Mouse (Mus musculus) cerebellum, adult 2 months (tissue): ENCODE data around the gene Stx16. TPM values are rescaled to one million over a fixed set of nuclear protein-coding genes. Genes with fewer than 3 reads are reported as not detected.

Experiments
- DNase-seq, 2 experiments: peaks; one replicate each; pipeline ENCODE4 v3.0.0; 2021
- H3K27ac ChIP-seq: fragments of 200-500 bp; 2 replicates; pipeline ENCODE4 v1.5.1; 2012; ENCODE audit warnings: low read length, control low read depth, inconsistent platforms; ENCODE audit not compliant: insufficient read depth
- H3K27me3 ChIP-seq: fragments of 200-500 bp; 2 replicates; pipeline ENCODE4 v1.6.1; 2012; ENCODE audit warnings: inconsistent platforms, mild to moderate bottlenecking, low read length, moderate library complexity; ENCODE audit not compliant: control insufficient read depth, insufficient read depth
- H3K4me1 ChIP-seq: fragments of 200-500 bp; 2 replicates; pipeline ENCODE4 v1.6.1; 2011; ENCODE audit warnings: low read length; ENCODE audit not compliant: control insufficient read depth, insufficient read depth
- H3K4me3 ChIP-seq: fragments of 200-500 bp; replicated peaks from 2 replicates; pipeline ENCODE3; 2011; ENCODE audit warnings: mild to moderate bottlenecking, low read depth, low read length, control low read depth; ENCODE audit not compliant: insufficient read depth
- CTCF ChIP-seq: fragments of 200-500 bp; IDR thresholded peaks from 2 replicates; pipeline ENCODE4 v1.5.1; 2011; ENCODE audit warnings: low read depth, mild to moderate bottlenecking, control low read depth, low read length, moderate library complexity, borderline replicate concordance; ENCODE audit not compliant: insufficient read depth
- POLR2A ChIP-seq: fragments of 200-500 bp; IDR thresholded peaks from 2 replicates; pipeline ENCODE4 v1.6.1; 2011; ENCODE audit warnings: low read length, control low read depth, borderline replicate concordance; ENCODE audit not compliant: insufficient read depth
- WGBS: fragments of 180-500 bp; shearing (Covaris S2); methylation state at CpG from one replicate; pipeline ENCODE4 v1.1.7; 2018; 5-methylcytosine and 5-hydroxymethylcytosine counted together
- polyA plus RNA-seq: library from polyadenylated mRNA; depleted of rRNA; stranded (reverse); fragments of >200 nt; gene quantifications from 2 replicates; pipeline ENCODE4 v1.2.3, GENCODE M21; 2012; rRNA removed

Gene Stx16
- 81.7 and 83.0 TPM in 2 replicates for polyA plus RNA-seq

DNA sequence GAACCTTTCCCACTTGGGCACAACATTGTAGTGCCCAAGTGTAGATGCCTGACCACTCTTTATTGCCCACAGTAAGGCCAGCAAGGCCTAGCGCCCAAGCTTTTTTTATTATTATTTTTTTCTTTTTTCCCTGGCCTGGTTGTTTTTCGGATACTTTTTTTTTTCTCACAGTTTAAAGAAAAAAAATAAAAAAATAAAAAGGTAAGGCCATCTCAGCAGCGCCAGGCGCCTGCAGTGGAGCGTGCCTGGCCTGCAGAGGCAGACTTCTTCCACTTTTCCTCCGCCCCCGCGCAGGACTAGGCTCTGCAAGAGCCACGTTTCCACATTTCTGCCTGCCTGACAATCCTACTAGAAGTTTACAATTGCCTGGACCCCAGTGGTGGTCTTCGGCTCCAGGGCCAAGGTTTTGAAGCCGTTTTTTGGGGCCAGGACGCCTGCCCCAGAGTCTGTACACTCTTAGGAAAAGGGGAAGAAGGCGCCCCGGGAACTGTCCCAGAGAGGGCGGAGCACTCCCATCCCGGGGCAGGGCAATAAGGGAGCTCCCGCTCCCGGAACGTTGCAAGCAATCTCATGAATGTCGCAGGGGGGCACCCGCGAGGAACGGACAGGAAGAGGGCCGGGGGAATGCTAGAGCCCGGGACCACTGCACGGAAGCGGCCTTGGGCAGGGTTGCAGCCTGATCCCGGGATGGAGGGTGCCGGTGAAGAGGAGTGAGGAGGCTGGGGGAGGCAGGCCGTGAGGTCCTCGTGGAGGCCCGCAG, at the start of gene Stx16:
Gene Stx16 (plus strand): TSS at position 636 of the 760 bp plus-strand sequence.
- TF ChIP-seq CTCF (peak; percentile 19; the same call in 1 of the 2 replicates), POLR2A (peak; percentile 68; the same call in 1 of the 2 replicates)
- H3K27ac ChIP-seq, result peak within 1 kb of the TSS; percentile 88
- DNase-seq, result peak; percentile 91 to 98

DNA sequence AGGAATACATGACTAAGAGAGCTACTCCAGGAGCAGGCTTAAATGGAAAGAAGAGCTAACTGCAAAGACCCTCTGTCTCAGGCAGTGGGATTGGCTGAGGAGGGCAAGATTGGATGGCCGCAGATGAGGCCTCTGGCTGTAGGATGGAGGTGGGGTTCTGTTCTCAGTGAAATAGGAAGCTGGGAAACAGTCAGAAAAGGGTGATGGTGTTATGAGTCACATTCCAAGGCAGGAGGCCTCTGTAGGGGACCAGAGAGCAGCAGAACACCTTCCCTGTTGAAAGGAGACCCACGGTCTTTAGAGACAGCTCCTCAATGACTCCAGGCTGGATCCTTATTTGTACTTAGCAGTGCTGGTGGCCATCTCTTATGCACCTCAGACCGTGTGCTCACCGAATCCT, 49.7 kb upstream of the Stx16 start:
- Histone ChIP-seq H3K27me3 (no peaks in the 10 kb centered on the region), H3K4me3 (no peak overlapping the region), H3K27ac (no peak overlapping the region), H3K4me1 (no peaks in the 10 kb centered on the region)
- 86% methylated on average over 4 of the region's 4 CpGs for WGBS
- no peak for DNase-seq
- TF ChIP-seq POLR2A (no peak), CTCF (no peak)

More for the DNA sequence above, at the start of gene Stx16:
- 1% methylated on average over 32 of the region's 32 CpGs for WGBS
- Histone ChIP-seq H3K4me1 (peaks cover 9% of the 10 kb centered on the region), H3K27me3 (no peaks in the 10 kb centered on the region), H3K4me3 (peak within 1 kb of the TSS; percentile 84)

DNA sequence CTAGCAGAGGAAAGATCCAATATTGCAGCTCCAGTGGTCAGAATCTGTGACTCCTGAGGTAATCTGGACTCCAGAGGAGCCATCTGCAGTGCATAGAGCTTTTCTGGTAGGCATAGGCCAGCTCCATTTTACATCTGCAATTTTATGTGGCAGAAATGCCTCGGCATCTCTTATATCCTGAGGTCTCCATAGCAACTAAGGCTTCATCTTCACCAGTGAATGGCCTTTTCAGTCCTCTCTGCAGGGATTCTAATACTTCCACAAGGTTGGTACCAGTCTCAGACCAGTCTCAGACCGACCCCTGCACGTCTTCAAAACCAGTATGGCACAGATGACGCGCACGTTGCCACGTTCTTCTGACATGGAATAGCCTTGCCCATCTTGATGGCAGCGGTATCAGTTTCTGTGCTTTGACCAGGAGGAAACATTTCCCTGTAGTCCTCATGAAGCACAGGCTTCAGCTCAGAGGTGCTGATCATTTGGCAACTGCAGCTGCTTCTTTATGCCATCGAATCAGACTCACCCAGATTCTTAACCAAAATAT, 42.8 kb upstream of the Stx16 start:
- no peak overlapping the region for H3K4me3 ChIP-seq
- H3K27me3 ChIP-seq, result no peaks in the 10 kb centered on the region
- TF ChIP-seq CTCF, result no peak
- TF ChIP-seq POLR2A, result no peak
- WGBS, result 35% methylated on average over 9 of the region's 9 CpGs
- no peak for DNase-seq
- no peaks in the 10 kb centered on the region for H3K4me1 ChIP-seq
- no peak overlapping the region for H3K27ac ChIP-seq

DNA sequence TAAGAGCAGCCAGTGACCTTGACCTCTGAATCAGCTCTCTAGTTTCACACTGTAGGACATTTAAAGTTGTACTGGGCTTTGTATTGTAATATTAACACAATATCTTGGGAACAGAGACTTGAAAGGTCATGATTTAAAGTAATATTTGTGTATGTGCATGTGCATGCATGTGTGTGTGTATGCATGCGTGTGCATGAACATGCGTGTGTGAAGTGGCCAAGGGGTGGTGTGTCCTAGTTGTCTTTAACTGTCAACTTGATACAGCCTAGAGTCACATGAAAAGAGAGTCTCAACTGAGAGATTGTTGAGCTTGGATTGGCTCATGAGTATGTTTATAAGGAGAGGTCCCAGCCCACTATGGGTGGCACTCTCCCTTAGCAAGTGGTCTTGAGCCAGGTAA, 28.5 kb upstream of the Stx16 start:
- no peak for DNase-seq
- Histone ChIP-seq H3K4me1 (no peaks in the 10 kb centered on the region), H3K4me3 (no peak overlapping the region), H3K27me3 (no peaks in the 10 kb centered on the region), H3K27ac (no peak overlapping the region)
- 99% methylated on average over 2 of the region's 2 CpGs for WGBS
- no peak for TF ChIP-seq CTCF
- TF ChIP-seq POLR2A, result no peak

DNA sequence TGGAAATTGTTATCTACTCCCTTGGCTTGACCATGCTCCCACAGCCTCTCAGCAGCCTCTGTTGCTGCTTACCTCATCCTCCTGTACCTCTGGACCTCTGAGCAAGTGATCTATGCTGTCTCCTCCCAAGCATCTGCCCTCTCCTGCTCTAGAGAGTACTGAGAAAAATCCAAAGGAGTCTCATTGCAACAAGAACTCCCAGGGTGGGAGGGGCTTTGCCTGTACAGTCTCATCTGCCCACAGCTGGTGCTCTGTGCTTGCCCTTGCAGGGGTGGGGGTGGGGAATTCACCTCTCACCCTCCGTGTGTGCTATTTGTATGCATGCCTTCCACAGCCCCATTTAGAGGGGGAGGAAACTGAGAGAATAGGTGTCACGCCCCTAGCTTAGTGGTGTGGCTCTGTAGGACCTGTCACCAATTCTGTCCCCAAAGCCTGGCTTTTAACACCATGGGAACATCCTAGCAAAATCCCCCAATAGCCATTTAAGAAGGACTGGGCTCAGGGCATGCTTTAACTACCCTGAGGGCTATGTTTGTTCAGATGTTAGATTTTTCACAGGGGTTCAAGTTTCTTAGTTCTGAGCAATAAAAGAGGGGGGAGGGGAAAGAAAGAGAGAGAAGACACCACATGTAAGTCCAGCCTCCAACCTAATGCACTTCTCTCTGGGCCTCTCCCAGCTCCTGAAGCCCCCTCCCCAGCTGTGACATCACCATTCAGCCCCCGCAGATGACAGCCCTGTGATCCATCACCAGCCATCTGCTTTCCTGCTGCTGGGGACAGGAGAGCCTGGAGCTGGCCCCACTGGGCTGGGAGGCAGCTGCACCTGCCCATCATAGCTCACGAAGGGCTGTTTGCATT, 26.4 kb upstream of the Stx16 start:
- no peaks in the 10 kb centered on the region for H3K4me1 ChIP-seq
- TF ChIP-seq POLR2A, result no peak
- no peak for TF ChIP-seq CTCF
- H3K27me3 ChIP-seq, result no peaks in the 10 kb centered on the region
- DNase-seq, result no peak
- no peak overlapping the region for H3K27ac ChIP-seq
- H3K4me3 ChIP-seq, result no peak overlapping the region
- 21% methylated on average over 4 of the region's 4 CpGs for WGBS

DNA sequence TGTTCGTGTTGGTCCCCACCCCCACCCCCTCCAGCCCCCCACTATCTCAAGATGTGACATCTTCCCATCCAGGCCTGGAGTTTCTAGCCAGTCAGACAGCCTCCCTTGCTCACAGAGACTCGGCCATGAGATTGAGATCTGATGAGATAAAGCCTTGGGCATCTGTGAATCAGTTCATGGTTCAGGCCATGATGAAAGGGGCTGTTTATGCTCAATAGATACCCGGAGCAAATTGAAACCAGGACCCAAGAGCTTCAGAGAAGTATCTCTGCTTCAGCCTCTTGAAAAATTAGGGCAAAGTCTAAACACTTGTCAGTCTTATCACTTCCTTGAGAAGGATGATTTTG, 25.8 kb upstream of the Stx16 start:
- TF ChIP-seq CTCF, result no peak
- no peak for TF ChIP-seq POLR2A
- H3K4me3 ChIP-seq, result no peak overlapping the region
- H3K4me1 ChIP-seq, result no peaks in the 10 kb centered on the region
- 9% methylated on average over 3 of the region's 3 CpGs for WGBS
- H3K27me3 ChIP-seq, result no peaks in the 10 kb centered on the region
- H3K27ac ChIP-seq, result no peak overlapping the region
- no peak for DNase-seq

DNA sequence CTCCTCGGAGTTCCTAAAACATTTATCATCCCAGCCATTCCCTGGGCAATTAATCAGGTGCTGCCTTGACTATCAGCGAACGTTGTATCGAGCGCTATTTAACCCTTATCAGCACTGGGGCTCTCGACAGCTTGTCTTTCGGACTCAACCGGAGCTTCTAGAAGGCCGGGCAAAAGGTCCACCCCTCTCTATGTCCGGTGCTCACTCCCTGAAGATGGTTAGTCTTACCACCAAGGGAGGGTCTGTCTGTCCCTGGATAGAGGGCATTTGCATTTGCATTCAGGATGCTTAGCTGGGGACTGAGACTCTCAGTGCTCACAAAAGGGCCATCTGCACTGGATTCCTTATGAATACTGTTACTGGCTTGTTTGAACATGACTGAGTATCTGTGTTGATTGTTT, 25.0 kb upstream of the Stx16 start:
- no peak for DNase-seq
- H3K4me1 ChIP-seq, result no peaks in the 10 kb centered on the region
- 28% methylated on average over 10 of the region's 10 CpGs for WGBS
- H3K27me3 ChIP-seq, result no peaks in the 10 kb centered on the region
- TF ChIP-seq CTCF, result no peak
- TF ChIP-seq POLR2A, result no peak
- H3K27ac ChIP-seq, result no peak overlapping the region
- no peak overlapping the region for H3K4me3 ChIP-seq
